Mouse (Mus musculus): ENCODE results near the gene Sstr5.

GRCm38 (mm10) chr17:25518144-25518543 is 21.1 kb upstream of the Sstr5 start:
- TF ChIP-seq POLR2A (IDR thresholded peaks at IDR 0.05; ENCODE audit: borderline replicate concordance, low read depth, low read length) (no peak), CTCF (IDR thresholded peaks at IDR 0.05; ENCODE audit: low read depth, low read length) (no peak)
